Mouse (Mus musculus): Measurements from ENCODE around the gene Nsun4. TPM values are rescaled to one million over a fixed set of nuclear protein-coding genes. Genes with fewer than 3 reads are reported as not detected.

Nsun4 gene
- total RNA-seq, 1 experiment from 2014 or later: 29.3 TPM

DNA sequence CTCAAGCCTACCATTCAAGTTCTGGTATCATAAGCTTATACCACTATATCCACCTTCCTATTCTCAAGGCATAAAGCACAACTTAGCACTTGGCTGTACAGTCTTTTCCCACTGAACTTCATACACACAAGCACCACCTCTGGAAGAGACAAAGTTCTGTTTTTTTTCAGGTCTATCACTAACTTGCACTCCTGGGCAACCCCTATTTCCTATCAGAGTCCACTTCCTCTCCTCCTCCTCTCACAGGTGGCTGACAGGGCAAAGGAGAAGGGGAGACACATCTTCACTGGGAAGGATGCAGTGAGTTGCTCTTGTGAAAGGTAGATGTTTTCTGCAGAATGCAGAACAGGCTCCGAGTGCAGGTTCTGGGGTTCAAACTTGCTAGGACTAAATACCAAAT, 6.0 kb downstream of the Nsun4 start:
- no peak for DNase-seq

DNA sequence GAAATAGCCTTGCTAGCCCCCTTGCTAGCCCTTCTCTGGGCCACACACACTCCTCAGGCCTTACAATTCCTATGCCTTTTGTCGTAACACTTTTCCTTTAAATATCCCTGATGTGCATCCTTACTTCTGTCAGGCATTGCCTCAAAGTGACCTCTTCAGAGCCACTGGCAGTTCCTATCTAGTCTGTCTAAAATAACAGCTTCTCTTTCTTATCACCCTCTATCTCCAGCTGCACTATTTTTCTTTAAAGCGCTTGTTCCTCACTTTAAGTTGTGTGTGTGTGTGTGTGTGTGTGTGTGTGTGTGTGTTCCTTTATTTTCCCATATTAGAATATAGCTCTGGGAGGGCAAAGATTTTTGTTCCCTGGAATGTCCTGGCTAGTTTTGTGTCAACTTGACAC, 7.1 kb downstream of the Nsun4 start:
- no peak for DNase-seq

DNA sequence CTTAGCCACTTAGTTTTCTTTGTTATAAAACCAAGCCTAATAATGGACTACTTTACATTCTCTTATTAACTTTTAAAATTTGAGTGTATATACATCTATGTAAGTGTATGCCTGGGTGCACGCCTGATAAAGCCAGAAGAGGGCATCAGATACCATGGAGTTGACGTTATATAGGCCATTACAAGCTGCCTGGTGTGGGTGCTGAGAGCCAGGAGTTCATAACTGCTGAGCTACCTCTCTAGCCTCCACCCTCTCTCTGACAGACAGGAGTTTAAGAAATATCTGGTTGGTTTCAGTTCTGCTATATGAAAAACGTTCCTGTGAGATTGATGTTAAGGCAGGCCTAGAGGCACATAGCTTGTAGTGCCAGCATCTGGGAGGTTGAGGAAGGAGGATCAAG, 11.5 kb downstream of the Nsun4 start:
- no peak for DNase-seq

DNA sequence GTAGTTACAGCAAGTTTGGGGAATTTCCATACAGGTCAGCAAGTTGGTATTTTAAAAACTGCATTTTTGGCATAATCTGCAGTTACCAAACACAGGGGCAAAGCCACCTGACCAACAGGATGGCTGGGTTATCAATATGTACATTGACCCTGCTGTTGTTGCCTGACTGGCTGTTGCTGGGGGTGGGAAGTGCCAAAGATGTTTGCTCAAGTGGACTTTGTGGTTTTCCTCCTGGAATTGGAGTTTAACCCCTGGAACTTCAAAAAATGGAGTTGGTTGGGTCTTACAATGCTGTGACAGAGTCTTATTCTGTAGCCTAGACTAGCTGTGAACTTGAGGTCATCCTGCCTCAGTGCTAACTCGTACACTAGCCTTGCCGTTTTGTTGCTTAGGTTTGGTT, 13.2 kb downstream of the Nsun4 start:
- DNase-seq: no peak

DNA sequence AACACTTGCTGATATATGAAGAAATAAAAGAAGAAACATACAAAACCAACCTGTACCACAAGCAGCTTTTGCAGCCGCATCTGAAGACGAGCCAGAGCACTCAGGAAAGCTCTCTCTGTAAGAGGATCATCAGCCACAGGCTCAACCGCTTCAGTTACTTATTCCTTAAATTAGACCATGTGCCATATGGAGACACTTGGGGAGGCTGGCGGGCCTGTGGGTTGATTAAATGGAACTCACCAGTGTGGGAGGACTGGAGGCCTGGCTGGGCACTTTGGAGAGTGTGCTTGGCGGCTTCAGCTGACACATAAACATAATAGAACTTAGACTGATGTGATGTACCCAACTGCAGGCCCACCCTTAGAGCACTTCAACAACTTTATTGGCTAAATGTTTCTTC, 20.3 kb downstream of the Nsun4 start:
- DNase-seq: no peak

DNA sequence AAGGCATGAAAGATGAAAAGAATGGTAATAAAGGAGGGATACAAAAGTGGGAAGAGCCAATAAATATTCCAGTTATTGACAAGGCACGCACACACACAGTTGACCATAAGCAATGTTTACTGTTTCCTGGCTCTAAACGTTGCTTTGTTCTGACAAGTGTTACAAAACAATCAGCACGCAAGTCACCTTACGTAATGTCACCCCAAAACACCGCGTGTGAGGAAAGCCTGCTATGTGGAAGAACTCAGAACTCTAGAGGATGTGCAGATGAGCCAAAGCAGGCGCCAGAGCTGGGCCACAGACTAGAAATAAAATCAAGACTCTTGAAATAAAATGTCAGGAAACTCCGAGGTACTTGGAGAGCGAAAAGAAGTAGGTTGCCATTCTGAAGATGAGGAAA, 20.8 kb downstream of the Nsun4 start:
- DNase-seq: no peak

DNA sequence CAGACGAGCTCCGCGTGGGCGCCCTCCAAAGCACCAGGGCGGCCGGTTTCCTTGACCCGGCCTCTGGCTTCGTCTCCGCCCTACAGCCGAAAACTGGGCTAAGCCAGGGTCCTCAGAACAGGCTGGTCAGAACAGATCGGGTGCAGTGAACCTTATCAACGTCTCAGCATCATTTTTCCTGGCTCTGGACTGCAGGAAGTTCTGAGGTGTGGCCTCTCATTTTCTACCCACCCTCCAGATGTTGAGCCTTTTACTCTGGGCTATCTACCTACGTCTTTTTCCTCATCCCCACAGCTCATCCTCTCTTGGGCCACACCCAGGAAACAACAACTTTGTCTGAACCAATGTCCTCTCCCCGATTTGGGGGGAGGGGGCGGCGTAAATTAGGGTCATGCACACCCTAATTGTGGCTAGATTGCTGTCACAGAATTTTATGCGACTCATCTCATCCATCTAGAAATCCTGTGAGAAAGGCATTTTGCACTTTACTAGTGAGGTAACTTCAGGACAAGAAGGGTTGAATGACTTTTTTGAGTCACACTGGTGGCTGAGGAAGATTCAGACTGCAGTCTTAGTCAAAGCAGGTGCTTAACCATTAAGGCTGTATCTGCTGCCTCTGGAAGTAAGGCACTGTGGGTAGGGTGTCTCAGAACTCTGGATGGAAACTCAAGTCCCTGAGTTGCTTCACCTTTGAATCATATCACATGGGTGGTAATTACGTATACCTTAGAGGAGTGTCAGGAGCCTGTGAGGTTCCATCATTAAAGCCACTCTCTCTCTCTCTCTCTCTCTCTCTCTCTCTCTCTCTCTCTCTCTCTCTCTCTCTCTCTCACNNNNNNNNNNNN, 35.6 kb downstream of the Nsun4 start, which contains the start of gene Faah:
Gene Faah, minus strand, starts transcription at position 25 of the 845 bp plus-strand sequence.
- DNase-seq: no peak

DNA sequence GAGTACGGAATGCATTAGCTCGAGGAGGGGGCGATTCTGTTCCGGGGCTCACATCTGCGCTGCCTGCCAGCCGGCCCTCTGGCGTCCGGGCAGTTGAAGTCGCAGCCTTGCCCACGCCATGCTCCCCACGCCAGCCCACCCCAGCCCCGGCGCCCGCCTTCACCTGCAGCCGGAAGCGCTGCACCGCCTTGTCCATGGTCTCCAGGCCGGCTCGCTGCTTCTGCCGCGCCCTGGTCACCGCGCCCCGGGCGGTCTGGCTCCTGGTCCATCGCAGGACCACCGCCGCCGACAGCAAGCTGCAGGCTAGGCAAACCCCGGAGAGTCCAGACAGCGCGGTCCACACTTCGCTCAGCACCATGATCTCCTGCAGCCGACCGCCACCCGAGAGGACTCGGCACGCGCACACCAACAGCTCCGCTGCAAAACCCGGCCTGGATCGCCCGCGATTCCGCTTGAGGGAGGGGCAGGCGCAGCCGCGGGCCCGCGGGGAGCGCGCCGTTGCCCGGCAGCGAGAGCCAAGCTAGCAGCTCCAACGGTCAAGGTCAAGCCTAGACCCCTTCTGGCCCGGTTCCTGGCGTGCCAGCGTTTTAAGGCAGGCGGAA, 36.3 kb downstream of the Nsun4 start:
- DNase-seq: peak; percentile 85

DNA sequence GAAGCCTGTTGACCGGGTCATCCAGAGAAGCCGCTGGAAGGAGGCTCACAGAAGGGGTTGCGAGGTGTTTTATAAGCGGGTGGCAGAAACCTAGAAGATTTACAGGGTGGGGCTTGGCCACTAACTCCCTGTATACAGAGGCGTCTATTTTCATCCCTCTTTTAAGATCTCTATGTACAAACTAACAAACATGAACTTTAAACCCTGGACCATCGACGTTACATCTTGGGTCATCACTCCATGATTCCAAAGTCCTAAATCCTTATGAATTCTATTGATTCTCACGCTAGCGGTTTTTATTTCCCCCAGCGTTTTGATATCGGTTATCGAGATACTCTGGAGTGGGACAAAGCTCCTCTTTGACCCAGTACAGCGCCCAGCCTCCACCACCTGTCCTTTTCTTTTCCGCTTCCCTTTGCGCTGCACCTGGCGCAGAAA, 36.8 kb downstream of the Nsun4 start:
- no peak for DNase-seq

DNA sequence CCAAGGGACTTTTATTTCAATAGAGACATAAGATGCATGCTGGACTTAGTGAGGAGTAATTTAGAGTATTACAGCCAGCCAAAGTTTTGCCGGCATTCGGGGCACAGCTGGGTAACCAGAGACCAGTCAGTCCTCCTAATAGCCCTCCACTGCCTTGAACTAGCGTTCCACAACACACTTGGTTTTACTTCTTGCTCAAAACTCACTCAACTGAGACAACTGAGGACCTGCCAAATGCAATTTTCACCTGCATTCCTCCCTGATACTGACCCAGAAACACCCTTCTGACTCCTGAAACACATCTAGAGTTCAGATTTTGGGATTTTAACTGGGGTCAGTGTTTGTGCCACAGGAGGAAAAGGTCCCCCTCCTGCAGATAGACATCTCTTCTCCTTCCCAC, 37.3 kb downstream of the Nsun4 start:
- DNase-seq: no peak

DNA sequence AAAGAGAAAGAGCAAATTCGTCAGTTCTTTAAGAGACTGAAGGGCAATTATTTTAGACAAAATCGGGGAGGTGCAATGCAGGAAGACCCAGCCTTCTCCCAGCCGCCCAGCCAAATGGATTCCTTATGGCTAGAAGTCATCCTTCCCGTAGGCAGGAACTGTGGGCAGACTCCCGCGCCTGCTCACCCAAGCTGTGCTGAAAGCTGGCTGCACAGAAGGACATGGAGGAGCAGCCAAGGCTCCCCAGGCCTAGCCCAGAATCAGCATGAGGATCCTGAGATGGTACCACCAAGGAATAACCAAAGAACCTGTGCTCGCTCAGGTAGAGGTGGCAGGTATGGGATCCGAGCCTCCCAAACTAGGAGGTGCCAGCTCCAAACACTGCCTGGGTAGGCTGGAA, 37.7 kb downstream of the Nsun4 start:
- DNase-seq: no peak

DNA sequence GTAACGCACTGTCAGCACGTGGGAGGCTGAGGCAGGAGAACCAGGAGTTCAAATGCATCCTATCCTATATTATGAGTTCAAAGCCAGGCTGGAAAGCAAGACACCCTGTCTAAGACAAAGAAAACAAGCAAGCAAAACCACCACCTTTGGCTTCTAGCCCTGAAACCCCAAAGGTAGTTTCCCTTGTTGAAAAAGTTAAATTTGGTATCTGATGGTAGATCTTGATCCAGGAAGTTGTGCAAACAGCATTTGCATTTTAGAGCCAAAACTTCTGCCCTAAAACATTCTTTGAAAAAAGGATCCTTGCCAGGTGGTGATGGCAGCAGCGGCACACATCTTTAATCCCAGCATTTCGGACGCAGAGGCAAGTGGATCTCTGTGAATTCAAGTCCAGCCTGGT, 38.2 kb downstream of the Nsun4 start:
- no peak for DNase-seq

DNA sequence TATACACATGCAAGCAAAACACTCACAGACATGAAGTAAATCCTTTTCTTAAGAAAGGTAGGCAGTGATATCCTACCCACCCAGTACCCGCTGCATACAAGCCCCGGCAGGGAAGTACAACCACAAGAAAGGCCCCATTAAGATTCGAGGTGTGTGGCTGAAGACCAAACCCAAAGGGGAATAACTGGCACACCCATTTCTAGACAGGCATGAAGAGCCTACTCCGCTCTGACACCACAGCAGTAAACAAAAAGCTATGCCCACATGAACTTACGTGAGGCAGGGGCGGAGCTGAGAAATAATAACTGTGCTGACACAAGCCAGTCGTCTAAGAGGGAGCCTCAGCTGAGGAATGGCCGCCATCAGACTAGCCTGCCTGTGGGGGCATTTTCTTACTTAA, 43.5 kb downstream of the Nsun4 start:
- no peak for DNase-seq

DNA sequence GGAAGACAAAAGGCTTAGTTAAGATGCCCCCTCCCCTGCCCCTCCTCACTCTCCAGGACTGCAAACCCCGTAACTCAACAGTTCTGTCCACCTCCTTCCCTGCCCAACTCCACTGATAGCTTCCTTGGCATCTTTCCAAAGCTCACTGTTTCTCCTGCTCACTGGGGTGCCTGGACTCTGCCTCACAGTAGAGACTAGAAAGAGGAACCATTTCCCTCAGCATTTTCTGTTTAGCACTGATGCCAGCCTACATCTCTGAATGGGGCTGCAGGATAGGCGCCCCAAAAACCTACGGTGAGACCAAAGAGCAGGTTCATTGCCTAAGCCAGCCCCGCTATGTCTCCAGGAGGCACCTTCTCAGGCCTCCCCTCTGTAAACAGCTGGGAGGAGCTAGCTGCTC, 52.5 kb downstream of the Nsun4 start:
- no peak for DNase-seq

DNA sequence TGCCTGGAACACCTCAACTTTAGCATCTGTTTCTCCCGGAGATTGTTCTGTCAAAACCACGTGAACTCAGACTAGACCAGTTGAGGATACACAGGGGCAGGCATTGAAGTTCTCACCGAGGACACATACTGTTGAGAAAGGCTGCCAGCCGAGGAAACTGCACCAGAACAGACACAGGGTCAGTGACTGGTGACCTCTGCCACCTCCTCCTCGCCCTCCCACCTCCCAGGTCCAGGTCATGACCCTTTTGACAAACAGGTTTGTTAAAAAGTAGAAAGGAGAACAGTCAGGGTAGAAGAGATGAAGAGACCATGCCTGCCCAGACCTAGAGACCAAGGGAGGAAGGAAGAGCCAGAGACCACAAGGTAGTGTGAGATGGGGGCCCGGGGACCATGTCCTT, 53.0 kb downstream of the Nsun4 start:
- DNase-seq: no peak

DNA sequence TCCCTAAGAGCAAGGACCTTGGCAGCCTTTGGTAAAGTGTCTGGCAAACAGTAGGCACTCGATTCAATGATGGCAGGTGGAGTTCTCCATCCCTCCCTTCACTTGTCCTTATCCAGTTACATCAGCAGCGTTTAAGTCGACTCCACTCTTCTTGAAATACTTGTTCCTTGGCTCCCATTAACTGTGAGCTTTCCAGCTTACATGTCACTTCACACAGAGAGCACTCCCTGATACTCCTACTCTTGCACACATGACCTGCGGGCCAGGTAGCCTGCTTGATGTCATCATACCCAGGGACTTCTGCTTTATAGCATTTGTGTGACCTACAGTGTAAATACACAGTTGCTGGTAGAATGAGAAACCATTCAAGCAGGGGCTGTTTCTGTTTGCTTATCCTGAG, 56.9 kb downstream of the Nsun4 start:
- DNase-seq: no peak

DNA sequence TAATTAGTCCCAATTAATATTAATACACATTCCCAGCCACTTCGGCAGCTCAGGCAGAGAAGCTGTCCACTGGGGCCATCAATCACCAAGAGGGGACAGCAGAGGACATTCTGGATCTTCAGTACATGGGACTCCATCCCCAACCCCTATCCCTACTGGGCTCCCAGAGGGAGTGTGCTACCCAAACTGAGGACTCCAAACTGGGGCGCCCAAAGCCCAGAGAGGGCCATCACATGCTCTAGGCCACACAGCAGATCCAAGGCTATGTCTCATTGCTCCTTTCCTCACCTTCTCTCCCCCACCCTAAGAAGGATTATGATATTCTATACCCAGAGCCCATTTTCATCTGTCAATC, 58.3 kb downstream of the Nsun4 start:
- DNase-seq: no peak

DNA sequence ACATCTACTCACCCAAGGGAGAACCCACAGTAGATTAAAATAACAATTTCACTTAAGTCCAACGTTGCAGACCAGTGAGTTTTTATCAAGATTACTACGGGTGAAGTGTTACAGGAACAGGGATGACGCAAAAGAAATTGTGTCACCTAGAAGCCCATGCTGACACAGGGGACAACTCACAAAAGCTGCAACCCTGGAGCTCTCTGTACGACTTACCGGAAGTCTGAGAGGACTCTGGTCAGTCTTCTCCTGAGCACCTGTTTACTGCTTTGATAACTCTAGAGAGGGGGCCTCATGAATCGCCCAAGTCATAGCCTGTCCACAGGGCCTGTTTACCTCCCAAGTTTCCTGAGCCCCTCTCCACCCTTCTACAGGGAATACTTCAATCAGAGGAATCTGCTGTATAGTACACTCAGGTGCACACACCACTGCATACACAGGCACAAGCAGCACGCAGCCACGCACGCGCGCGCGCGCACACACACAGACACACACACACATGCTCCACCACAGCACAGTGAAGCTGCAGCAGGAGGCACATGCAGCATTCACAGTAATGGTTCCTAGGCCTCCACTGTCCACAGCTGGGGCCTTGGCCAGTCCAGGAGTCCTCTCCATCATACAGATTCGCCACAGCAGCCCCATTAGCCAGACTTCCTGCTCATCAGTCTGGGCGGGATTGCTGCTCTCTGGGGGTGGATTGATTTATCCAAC, 58.9 kb downstream of the Nsun4 start:
- no peak for DNase-seq

DNA sequence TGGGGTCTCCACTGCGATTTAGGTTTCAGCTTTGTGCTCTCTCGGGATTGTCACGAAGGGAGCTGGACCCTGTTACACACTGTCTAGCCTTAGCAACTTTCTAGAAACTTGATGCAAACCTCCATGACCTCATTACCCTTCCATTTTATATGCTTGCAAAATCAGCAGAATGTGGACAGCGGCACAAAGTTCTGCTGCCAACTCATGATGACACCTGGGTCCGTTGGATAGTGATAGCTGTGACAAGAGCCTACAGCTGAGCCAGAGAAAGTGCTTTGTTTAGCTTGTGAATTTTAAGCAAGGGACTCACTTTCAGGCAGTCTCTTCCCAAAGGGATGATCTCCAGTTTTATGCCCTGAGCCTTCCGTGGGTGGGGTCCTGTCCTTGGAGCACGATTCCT, 64.3 kb downstream of the Nsun4 start:
- DNase-seq: no peak

DNA sequence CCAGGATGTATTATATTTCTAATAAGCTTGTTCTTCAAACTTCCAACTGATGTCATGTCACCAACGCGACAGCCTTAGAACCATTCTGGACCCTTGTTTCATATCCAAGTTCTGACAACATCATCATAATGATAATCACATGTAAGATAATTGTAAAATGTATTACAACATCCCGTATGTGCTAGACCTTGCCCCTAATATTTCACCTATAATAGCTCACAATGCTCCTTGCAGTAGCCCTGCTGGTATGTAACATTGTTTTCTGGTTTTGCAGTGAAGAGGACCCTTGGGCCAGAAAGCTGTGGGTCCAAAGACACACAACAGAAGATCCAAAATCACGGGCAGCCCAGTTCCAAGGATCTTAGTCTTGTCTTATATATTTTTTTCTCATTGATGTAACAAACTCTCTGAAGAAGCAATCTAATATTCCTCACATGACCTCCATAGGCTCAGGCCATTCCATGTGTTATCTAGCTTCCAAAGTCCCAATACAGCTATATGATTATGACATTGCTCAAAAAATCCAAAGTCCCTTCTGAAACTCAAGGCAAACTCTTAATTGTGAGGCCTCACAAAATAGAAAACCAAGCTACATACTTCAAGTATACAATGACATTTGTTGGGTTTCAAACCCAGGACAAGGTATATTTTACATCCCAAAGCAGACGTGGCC, 65.7 kb downstream of the Nsun4 start:
- no peak for DNase-seq

DNA sequence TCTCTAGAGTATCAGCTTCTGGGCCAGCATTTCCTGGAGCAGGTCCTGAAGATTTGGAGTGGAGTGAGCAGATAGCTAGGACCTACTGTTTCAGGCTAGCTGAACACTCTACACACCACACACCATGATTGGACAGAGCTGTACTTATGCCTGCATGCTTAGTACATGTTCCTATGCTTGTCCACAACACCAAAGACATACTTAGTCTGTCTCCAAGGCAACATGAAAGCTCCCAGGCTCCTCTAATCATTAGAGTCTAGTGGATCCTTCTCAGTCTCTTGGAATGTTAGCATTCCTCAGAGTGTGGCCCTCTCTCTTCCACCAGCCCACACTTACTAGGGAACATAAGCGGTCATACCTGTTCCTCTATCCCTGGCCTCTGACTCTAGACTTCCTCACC, 66.2 kb downstream of the Nsun4 start:
- DNase-seq: no peak

DNA sequence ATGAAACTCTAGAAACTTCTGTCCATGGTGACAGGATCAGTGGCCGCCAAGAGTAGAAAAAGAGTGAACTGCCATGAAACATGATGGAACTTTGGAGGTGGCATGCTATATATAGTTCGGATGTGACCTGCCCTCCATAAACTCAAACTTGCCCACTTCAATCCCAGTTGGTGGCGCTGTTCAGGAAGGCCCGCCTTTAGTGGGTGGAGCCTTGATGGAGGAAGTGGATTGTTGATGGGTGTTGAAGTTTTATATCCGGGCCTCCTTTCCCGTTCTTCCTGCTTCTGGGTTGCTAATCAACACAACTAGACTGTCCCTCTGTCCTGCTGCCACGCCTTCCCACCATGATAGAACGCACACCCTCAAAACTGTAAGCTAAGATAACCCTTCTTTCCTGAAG, 68.7 kb downstream of the Nsun4 start:
- no peak for DNase-seq

DNA sequence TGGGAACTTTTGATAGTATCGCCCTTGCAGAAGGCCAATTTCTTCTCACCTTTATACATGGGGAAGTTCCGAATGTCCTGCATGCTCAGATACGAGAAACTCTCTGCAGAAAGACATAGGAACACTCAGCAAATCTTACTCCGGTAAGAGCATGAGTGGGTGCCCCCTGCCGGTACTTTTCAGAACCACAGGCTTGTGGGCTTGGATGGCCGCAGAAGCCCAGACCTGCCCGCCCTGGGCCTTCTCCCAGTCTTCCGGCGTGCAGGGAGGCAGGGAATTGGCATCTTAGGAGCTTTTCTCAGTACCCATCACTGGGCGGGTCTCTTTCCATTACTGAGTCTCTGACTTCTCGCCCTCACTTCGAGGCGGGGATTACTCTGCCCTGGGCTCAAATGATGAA, 69.6 kb downstream of the Nsun4 start:
- peak; percentile 86 for DNase-seq
